10 mouse cellular contexts compared by ENCODE assay signal in genomic region chr3:139885942-139886860, GRCm38 (mm10).
A peak's percentile ranks its signal among the peaks of the same experiment; 100 is the strongest.
DNase-seq lines count a peak whose midpoint lies in the region; ATAC-seq lines count a peak whose summit lies in the region.
"Had no signal": no experiment of that assay in that cellular context is flagged by ENCODE, and none has a peak within 500 bp of the region (broad histone marks: within the 10 kb centered on the region; RNA-seq: fewer than 3 reads in every experiment).

No protein-coding gene starts in this region.

- H3K4me2 ChIP-seq in heart, embryonic 12.5 days: no peak overlapping the region
- H3K4me2 ChIP-seq: limb, embryonic 12.5 days had no signal

- H3K4me1 ChIP-seq in heart, embryonic 12.5 days (replicated peaks): peaks cover 5% of the 10 kb centered on the region; the same call in 1 of the 2 replicates
- H3K4me1 ChIP-seq: limb, embryonic 12.5 days had no signal

- no peaks in the 10 kb centered on the region for H3K9me3 ChIP-seq in heart, embryonic 12.5 days (replicated peaks)
- H3K9me3 ChIP-seq: limb, embryonic 12.5 days had no signal

- H3K36me3 ChIP-seq in heart, embryonic 12.5 days: no peaks in the 10 kb centered on the region
- H3K36me3 ChIP-seq: limb, embryonic 12.5 days had no signal

- H3K27ac ChIP-seq in heart, embryonic 12.5 days (ENCODE audit: poor library complexity, severe bottlenecking): no peak overlapping the region
- H3K27ac ChIP-seq: limb, embryonic 12.5 days had no signal

- 62% methylated on average over 14 of the region's 14 CpGs for WGBS in heart, embryonic 12.5 days

- ATAC-seq in megakaryocyte, adult 5-6 weeks (ENCODE audit: poor library complexity, severe bottlenecking): peak; percentile 84
- ATAC-seq in heart, embryonic 12.5 days (ENCODE audit: insufficient number of reproducible peaks, low FRiP score): no peak

- H3K4me3 ChIP-seq in heart, embryonic 12.5 days: no peak overlapping the region
- H3K4me3 ChIP-seq: limb, embryonic 12.5 days had no signal

- H3K9ac ChIP-seq in heart, embryonic 12.5 days: no peak overlapping the region
- H3K9ac ChIP-seq: limb, embryonic 12.5 days had no signal

- no peaks in the 10 kb centered on the region for H3K27me3 ChIP-seq in heart, embryonic 12.5 days (replicated peaks)
- H3K27me3 ChIP-seq: limb, embryonic 12.5 days had no signal

- peak; percentile 3 for DNase-seq in right cerebral cortex, adult 18-20 months
- no peak for DNase-seq in right cerebral cortex, postnatal 14 days
- peak; percentile 14 for DNase-seq in fibroblast of lung, adult 2 months (ENCODE audit: low read depth)
- DNase-seq in right cerebral cortex, postnatal 4 days: peak; percentile 33
- no peak for DNase-seq in heart, postnatal 4 days
- no peak for DNase-seq in yolk sac, embryonic 10.5 days (ENCODE audit: low spot score)
- DNase-seq: thymus, adult 2 months had no signal

Comparison
In these comparisons a context has a peak if more than half of its experiments do, and no peak if none do; other contexts are left out.
1. DNase-seq: peak in right cerebral cortex, adult 18-20 months (single experiment), fibroblast of lung, adult 2 months (single experiment) and right cerebral cortex, postnatal 4 days (single experiment); none in right cerebral cortex, postnatal 14 days (single experiment), heart, postnatal 4 days (single experiment) and yolk sac, embryonic 10.5 days (single experiment).